Mouse (Mus musculus) midbrain, embryonic 14.5 days (tissue): ENCODE measurements around the gene Sap30. TPM values are rescaled to one million over a fixed set of nuclear protein-coding genes. Genes with fewer than 3 reads are reported as not detected.
"Not testable (repeated sequence)": the region's sequence is repeated elsewhere in the genome, so short reads cannot be mapped to it uniquely, and the experiment has no call there.

Experiments
- ATAC-seq: fragments of 200-750 bp; cut with Nextera tagmentation; 2 replicates; pipeline ENCODE4 v1.8.0; 2017; ENCODE audit warnings: moderate number of reproducible peaks, moderate library complexity; ENCODE audit not compliant: low FRiP score, low TSS enrichment
- DNase-seq: peaks from one replicate; pipeline ENCODE4 v3.0.0-alpha.2; 2015
- H3K27ac ChIP-seq: fragments of 300-500 bp; sonication (generic); replicated peaks from 2 replicates; pipeline ENCODE4 v1.5.1; 2014; ENCODE audit warnings: mild to moderate bottlenecking, low read depth, low read length, moderate library complexity
- H3K27me3 ChIP-seq: fragments of 300-500 bp; sonication (generic); 2 replicates; pipeline ENCODE4 v1.6.1; 2014; ENCODE audit warnings: low read length, control low read depth, mixed read lengths; ENCODE audit not compliant: control insufficient read depth, insufficient read depth
- H3K36me3 ChIP-seq: fragments of 300-500 bp; sonication (generic); 2 replicates; pipeline ENCODE4 v1.6.1; 2014; ENCODE audit warnings: low read length, control low read depth; ENCODE audit not compliant: control insufficient read depth, insufficient read depth
- H3K4me1 ChIP-seq: fragments of 300-500 bp; sonication (generic); 2 replicates; pipeline ENCODE4 v1.6.1; 2014; ENCODE audit warnings: mild to moderate bottlenecking, antibody characterized with exemption, low read length, control low read depth; ENCODE audit not compliant: control insufficient read depth, insufficient read depth
- H3K4me2 ChIP-seq: fragments of 300-500 bp; sonication (generic); 2 replicates; pipeline ENCODE4 v1.6.1; 2014; ENCODE audit warnings: mild to moderate bottlenecking, low read length, moderate library complexity
- H3K4me3 ChIP-seq: fragments of 300-500 bp; sonication (generic); replicated peaks from 2 replicates; pipeline ENCODE4 v1.5.1; 2014; ENCODE audit warnings: low read depth, low read length
- H3K9ac ChIP-seq: fragments of 300-500 bp; sonication (generic); replicated peaks from 2 replicates; pipeline ENCODE4 v1.6.1; 2014; ENCODE audit warnings: mild to moderate bottlenecking, low read length, moderate library complexity
- H3K9me3 ChIP-seq: fragments of 300-500 bp; sonication (generic); 2 replicates; pipeline ENCODE4 v1.6.1; 2016; ENCODE audit warnings: low read length, control low read depth, mixed read lengths; ENCODE audit not compliant: control insufficient read depth
- WGBS: fragments of 180-500 bp; shearing (Covaris S2); extraction: QIAGEN DNeasy Blood & Tissue Kit; methylation state at CpG from one replicate; pipeline ENCODE4 v1.1.7; 2014; 5-methylcytosine and 5-hydroxymethylcytosine counted together
- polyA plus RNA-seq: library from polyadenylated mRNA; unstranded; fragments of >200 nt; fragmentation: Nextera tagmentation; extraction: Ambion mirVana; gene quantifications from 2 replicates; pipeline ENCODE4 v1.2.1, GENCODE M21; 2014

Gene Sap30
- polyA plus RNA-seq, 1 experiment from 2014 or later, result 52.2 TPM

DNA sequence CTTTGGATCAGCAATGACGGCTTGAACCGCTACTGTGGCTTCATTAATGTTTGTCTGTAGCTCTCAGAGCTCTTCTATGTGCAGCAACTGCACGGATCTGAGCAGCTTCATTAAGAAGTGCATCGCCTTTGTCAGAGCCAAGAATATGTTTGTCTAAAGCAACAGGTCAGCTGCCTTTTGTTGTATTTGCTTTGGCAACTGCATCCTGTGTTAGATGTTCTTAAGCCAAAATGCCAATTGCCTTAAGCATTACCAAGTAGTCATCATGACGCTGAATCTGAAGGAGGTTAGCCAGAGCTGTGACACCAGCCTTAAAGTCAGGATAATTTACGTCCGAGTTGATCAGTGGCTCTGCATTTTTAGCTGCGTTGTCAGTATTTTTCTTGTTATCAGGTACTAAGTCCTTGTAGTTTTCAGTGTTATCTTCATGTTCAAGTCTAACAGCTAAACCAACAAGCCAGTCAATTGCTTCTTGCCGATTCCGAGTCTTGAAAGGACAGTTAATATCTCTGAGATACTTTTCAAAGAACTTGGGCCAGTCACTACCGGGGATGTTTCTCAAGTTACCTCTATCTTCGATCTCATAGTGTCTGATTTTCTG lies 32.6 kb upstream of the Sap30 start:
- H3K4me2 ChIP-seq, result no peak overlapping the region
- DNase-seq, result no peak
- no peak overlapping the region for H3K4me3 ChIP-seq
- H3K9me3 ChIP-seq, result no peaks in the 10 kb centered on the region
- no peak overlapping the region for H3K27ac ChIP-seq
- no peaks in the 10 kb centered on the region for H3K27me3 ChIP-seq
- no peak for ATAC-seq
- WGBS, result 90% methylated on average over 12 of the region's 12 CpGs
- 0 out of 2 replicates have a peak, but pooled peaks cover 4% of the 10 kb centered on the region for H3K36me3 ChIP-seq
- H3K9ac ChIP-seq, result no peak overlapping the region
- H3K4me1 ChIP-seq, result no peaks in the 10 kb centered on the region

GRCm38 (mm10) chr8:57517723-57518122 lies 30.1 kb upstream of the Sap30 start:
- Histone ChIP-seq H3K4me2 (no peak overlapping the region), H3K36me3 (no peaks in the 10 kb centered on the region), H3K9ac (no peak overlapping the region), H3K4me1 (no peaks in the 10 kb centered on the region), H3K4me3 (no peak overlapping the region), H3K27me3 (no peaks in the 10 kb centered on the region), H3K27ac (no peak overlapping the region), H3K9me3 (no peaks in the 10 kb centered on the region)
- no peak for ATAC-seq
- 90% methylated on average over 3 of the region's 3 CpGs for WGBS
- DNase-seq, result no peak

DNA sequence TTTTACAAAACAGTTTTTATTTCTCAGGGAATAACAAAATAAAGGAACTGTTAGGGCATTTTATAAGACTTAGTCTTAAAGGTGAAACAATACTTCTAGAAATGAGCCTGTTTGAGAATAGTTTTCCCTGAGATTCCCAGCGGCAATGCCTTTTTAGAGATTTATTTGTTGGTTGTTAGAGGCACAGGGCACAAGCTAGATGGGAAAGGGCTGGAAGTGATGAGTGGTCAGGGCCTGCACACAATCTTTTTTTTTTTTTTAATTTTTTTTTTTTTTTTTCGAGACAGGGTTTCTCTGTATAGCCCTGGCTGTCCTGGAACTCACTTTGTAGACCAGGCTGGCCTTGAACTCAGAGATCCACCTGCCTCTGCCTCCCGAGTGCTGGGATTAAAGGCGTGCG lies 29.0 kb upstream of the Sap30 start:
- not testable (repeated sequence) for H3K4me1 ChIP-seq, ATAC-seq, H3K9me3 ChIP-seq, DNase-seq, H3K4me3 ChIP-seq, H3K36me3 ChIP-seq, H3K9ac ChIP-seq, H3K4me2 ChIP-seq, H3K27ac ChIP-seq, H3K27me3 ChIP-seq
- WGBS, result 95% methylated on average over 5 of the region's 5 CpGs

GRCm38 (mm10) chr8:57513178-57513661 lies 25.6 kb upstream of the Sap30 start:
- not testable (repeated sequence) for H3K27ac ChIP-seq, DNase-seq, H3K9ac ChIP-seq, H3K9me3 ChIP-seq, H3K27me3 ChIP-seq, H3K4me1 ChIP-seq, H3K36me3 ChIP-seq, ATAC-seq
- peak overlapping the region; percentile 95 for H3K4me2 ChIP-seq
- 20% methylated on average over 10 of the region's 10 CpGs for WGBS
- H3K4me3 ChIP-seq, result peak overlapping the region; percentile 76

GRCm38 (mm10) chr8:57512141-57513056 lies 24.7 kb upstream of the Sap30 start:
- under 1% methylated on average over 81 of the region's 96 CpGs for WGBS
- no peaks in the 10 kb centered on the region for H3K9me3 ChIP-seq
- peak overlapping the region; percentile 86 for H3K9ac ChIP-seq
- DNase-seq (peak; percentile 72), ATAC-seq (peak; percentile 63)
- peak overlapping the region; percentile 95 for H3K27ac ChIP-seq
- H3K27me3 ChIP-seq, result no peaks in the 10 kb centered on the region
- H3K4me3 ChIP-seq, result peak overlapping the region; percentile 76
- no peaks in the 10 kb centered on the region for H3K36me3 ChIP-seq
- no peaks in the 10 kb centered on the region for H3K4me1 ChIP-seq
- H3K4me2 ChIP-seq, result peak overlapping the region; percentile 95

DNA sequence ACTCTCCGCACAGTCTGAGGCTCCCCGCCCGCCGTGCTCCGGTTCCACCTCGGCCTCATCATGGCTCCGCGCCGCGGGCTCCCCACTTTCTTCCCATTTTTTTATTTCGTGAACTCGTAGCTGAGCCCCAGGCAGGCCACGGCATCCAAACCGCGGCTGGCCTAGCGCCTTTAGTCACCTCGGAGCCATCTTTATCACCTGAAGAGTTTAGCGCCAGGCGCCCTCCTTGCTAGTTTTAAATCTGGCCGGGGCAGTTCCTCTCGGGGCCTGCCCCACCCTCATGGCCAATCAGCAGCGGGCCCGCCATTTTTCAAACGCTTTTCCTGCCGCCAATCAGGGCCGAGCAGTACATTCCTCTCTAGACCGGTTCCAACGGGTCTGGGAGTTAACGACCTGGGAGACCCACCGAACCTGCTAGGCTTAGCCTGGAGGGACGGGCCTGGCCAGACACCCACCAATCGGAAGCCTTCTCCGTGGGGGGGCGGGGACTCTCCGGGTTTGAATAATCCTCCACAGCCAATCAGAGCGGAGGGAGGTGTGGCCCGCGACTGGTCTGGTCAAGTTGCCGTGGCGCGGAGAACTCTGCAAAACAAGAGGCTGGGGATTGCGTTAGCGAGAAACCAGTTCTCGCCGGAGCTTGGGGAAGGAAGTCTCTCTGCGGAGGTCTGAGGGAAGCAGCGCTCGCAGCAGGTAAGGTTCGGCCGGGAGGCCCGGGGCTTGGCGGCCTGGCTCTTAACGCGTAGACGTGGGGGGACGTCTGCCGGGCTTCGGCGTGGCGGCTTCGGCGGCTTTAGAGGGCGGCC lies 23.9 kb upstream of the Sap30 start, which contains the start of gene Hmgb2:
Hmgb2 (plus strand) TSS at position 592 of the 803 bp plus-strand sequence.
- peak within 1 kb of the TSS; percentile 76 for H3K4me3 ChIP-seq
- peak within 1 kb of the TSS; percentile 95 for H3K4me2 ChIP-seq
- peak; percentile 100 for DNase-seq
- peak; percentile 99 for ATAC-seq
- H3K27ac ChIP-seq, result peak within 1 kb of the TSS; percentile 95
- no peaks in the 10 kb centered on the region for H3K27me3 ChIP-seq
- no peaks in the 10 kb centered on the region for H3K9me3 ChIP-seq
- no peaks in the 10 kb centered on the region for H3K4me1 ChIP-seq
- peak within 1 kb of the TSS; percentile 86 for H3K9ac ChIP-seq
- under 1% methylated on average over 63 of the region's 63 CpGs for WGBS
- no peaks in the 10 kb centered on the region for H3K36me3 ChIP-seq

GRCm38 (mm10) chr8:57510791-57511315 lies 23.2 kb upstream of the Sap30 start:
- Histone ChIP-seq H3K4me2 (peak overlapping the region; percentile 95), H3K4me3 (peak overlapping the region; percentile 76), H3K9me3 (no peaks in the 10 kb centered on the region), H3K27me3 (no peaks in the 10 kb centered on the region), H3K4me1 (no peaks in the 10 kb centered on the region), H3K27ac (0 out of 2 replicates have a peak overlapping the region, but pooled peaks have one; percentile 32), H3K9ac (peak overlapping the region; percentile 54), H3K36me3 (no peaks in the 10 kb centered on the region)
- WGBS, result 1% methylated on average over 31 of the region's 31 CpGs
- DNase-seq, result no peak
- ATAC-seq, result no peak; the same call in 1 of the 2 replicates

DNA sequence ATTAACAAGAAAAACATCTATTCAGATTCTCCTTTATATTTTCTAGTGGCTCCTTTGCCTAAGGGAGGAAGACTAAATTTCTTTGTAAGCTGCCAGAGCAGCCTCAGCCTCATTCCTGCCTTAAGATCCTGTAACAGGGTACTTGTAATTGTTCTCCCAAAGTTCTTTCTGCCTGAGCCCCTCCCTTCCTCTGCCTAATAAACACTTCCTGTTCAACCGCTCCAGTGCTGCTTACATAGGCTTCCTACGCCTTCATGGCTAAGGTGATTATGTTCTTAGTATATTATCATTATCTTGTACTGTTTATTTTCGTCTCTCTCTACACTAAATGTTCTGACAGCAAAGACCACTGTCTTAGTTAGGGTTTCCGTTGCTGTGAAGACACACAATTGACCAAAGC lies 21.0 kb upstream of the Sap30 start:
- ATAC-seq (no peak), DNase-seq (no peak)
- no peaks in the 10 kb centered on the region for H3K36me3 ChIP-seq
- no peaks in the 10 kb centered on the region for H3K4me1 ChIP-seq
- WGBS, result 95% methylated on average over 4 of the region's 4 CpGs
- no peak overlapping the region for H3K4me2 ChIP-seq
- no peak overlapping the region for H3K4me3 ChIP-seq
- no peaks in the 10 kb centered on the region for H3K27me3 ChIP-seq
- H3K27ac ChIP-seq, result no peak overlapping the region
- no peaks in the 10 kb centered on the region for H3K9me3 ChIP-seq
- no peak overlapping the region for H3K9ac ChIP-seq
